Mouse (Mus musculus) C2C12 (cell line): ENCODE results near the gene Trappc6a.

ENCODE experiments used
- CTCF ChIP-seq: IDR thresholded peaks from one replicate; pipeline ENCODE4 v1.5.1; 2011; ENCODE audit not compliant: control insufficient read depth, insufficient read depth, insufficient read length
- USF1 ChIP-seq: IDR thresholded peaks from one replicate; pipeline ENCODE4 v1.6.1; 2011; ENCODE audit warnings: low read depth, mild to moderate bottlenecking, control low read depth, moderate library complexity

DNA sequence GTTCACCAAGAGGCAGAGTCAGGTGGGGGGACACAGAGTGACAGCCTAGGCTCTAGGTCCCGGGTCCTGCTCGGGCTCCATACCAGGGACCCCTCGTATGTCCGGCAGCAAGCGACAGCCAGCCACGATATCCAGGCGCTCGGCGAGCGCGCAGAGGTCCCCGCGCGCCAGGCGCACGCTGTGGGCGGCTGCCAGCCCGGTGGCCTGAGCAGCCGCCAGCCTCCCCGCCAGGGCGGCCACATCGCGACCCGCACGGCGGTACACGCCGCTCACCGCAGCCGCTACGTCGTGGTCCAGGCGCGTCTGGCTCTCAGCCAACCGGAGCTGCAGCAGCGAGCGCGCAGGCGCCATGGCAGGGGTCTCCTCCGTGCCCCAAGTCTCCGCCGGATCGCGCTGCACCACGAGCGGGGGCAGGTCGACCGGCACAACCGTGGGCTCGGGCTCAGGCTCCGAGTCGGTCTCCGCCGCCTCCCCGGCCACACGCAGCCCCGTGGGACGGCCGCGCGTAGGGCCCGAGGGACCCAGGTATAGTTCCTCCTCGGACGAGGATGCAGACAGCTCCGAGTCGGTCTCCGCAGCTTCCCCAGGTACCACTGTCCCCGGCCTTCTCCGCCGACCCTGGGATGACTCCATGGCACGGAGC lies 1.1 kb upstream of the Trappc6a start:
- no peak for TF ChIP-seq USF1
- no peak for TF ChIP-seq CTCF
